Mouse (Mus musculus): ENCODE measurements around the gene Rnf214. TPM values are rescaled to one million over a fixed set of nuclear protein-coding genes. Genes with fewer than 3 reads are reported as not detected.

The Rnf214 gene
- total and polyA plus RNA-seq, 3 experiments, result 7.9 to 17.0 TPM; not detected in 1

- no peaks in the 10 kb centered on the region for H3K36me3 ChIP-seq (ENCODE audit: control insufficient read depth in 1 of 2, insufficient read depth in 2 of 2, low read length in 2 of 2)
- no peaks in the 10 kb centered on the region for H3K9me3 ChIP-seq (replicated peaks; ENCODE audit: insufficient read depth, low read length)
- H3K4me3 ChIP-seq (ENCODE audit: control insufficient read depth in 1 of 2, insufficient read depth in 1 of 2, low read depth in 2 of 2, low read length in 2 of 2), result peak within 1 kb of the TSS; percentile 80 to 83
- H3K79me2 ChIP-seq (ENCODE audit: control insufficient read depth, insufficient read depth, low read length, poor library complexity), result no peaks in the 10 kb centered on the region
- peak within 1 kb of the TSS; percentile 81 for H3K9ac ChIP-seq (ENCODE audit: control insufficient read depth, low read depth, low read length, poor library complexity, severe bottlenecking)
- no peaks in the 10 kb centered on the region for H3K4me1 ChIP-seq (ENCODE audit: control insufficient read depth in 1 of 2, insufficient read depth in 2 of 2, low read length in 2 of 2)
- TF ChIP-seq RCOR1 (IDR thresholded peaks at IDR 0.05; ENCODE audit: low read depth, low read length), result 0 out of 2 replicates have a peak, but pooled peaks have one; percentile 31
- no peak for TF ChIP-seq NRF1 (IDR thresholded peaks at IDR 0.05; ENCODE audit: insufficient read depth, low read depth, low read length, poor library complexity, severe bottlenecking)
- TF ChIP-seq USF2 (IDR thresholded peaks at IDR 0.05; ENCODE audit: borderline replicate concordance in 1 of 2, insufficient read depth in 1 of 2, low read depth in 1 of 2, low read length in 2 of 2), result peak in 1 of 2 experiments; percentile 62; a peak in 1 of 4 replicates
- peak; percentile 64 for TF ChIP-seq KAT2A (conservative IDR thresholded peaks at IDR 0.05; ENCODE audit: low read depth, low read length)
- peak; percentile 49; the same call in 1 of the 2 replicates for TF ChIP-seq MAZ (IDR thresholded peaks at IDR 0.05; ENCODE audit: low read depth, low read length)
- peak; percentile 93 for TF ChIP-seq ELF1 (IDR thresholded peaks at IDR 0.05; ENCODE audit: low read depth, low read length)
- no peak for TF ChIP-seq JUND (IDR thresholded peaks at IDR 0.05; ENCODE audit: low read depth, low read length)
- TF ChIP-seq CTCF (IDR thresholded peaks at IDR 0.05 in 2 of 3, conservative IDR thresholded peaks at IDR 0.05 in 1 of 3; ENCODE audit: control insufficient read depth in 1 of 3, insufficient read depth in 1 of 3, low read depth in 2 of 3, low read length in 3 of 3, poor library complexity in 1 of 3, severe bottlenecking in 1 of 3), result no peak; a peak in 1 of 6 replicates
- peak in 1 of 2 experiments; percentile 22; a peak in 1 of 4 replicates for TF ChIP-seq EP300 (IDR thresholded peaks at IDR 0.05; ENCODE audit: low read depth in 1 of 2, low read length in 2 of 2)
- peak; percentile 92 for TF ChIP-seq USF1 (IDR thresholded peaks at IDR 0.05; ENCODE audit: low read depth, low read length)
- TF ChIP-seq TBP (IDR thresholded peaks at IDR 0.05; ENCODE audit: low read depth, low read length), result no peak
- TF ChIP-seq POLR2A (IDR thresholded peaks at IDR 0.05; ENCODE audit: control insufficient read depth in 1 of 2, insufficient read depth in 1 of 2, low read depth in 1 of 2, low read length in 2 of 2, poor library complexity in 1 of 2), result peak in 1 of 2 experiments; percentile 31; a peak in 1 of 4 replicates
- TF ChIP-seq TCF12 (IDR thresholded peaks at IDR 0.05; ENCODE audit: low read depth, low read length), result no peak
- peak; percentile 65; the same call in 1 of the 2 replicates for TF ChIP-seq CHD2 (IDR thresholded peaks at IDR 0.05; ENCODE audit: low read length)
- peak; percentile 16; the same call in 1 of the 2 replicates for TF ChIP-seq ETS1 (IDR thresholded peaks at IDR 0.05; ENCODE audit: low read depth, low read length)
- TF ChIP-seq POLR2AphosphoS5 (IDR thresholded peaks at IDR 0.05; ENCODE audit: borderline replicate concordance, low read depth, low read length), result no peak
- TF ChIP-seq MXI1 (IDR thresholded peaks at IDR 0.05; ENCODE audit: low read depth, low read length), result peak; percentile 87
- TF ChIP-seq HCFC1 (IDR thresholded peaks at IDR 0.05; ENCODE audit: low read depth, low read length), result peak; percentile 88
- peak; percentile 34; the same call in 1 of the 2 replicates for TF ChIP-seq MAFK (IDR thresholded peaks at IDR 0.05; ENCODE audit: borderline replicate concordance, low read depth, low read length)
- peak; percentile 2; the same call in 1 of the 2 replicates for TF ChIP-seq SMC3 (IDR thresholded peaks at IDR 0.05; ENCODE audit: low read depth, low read length)
- TF ChIP-seq MAX (IDR thresholded peaks at IDR 0.05; ENCODE audit: low read length), result peak; percentile 80
- TF ChIP-seq NELFE (IDR thresholded peaks at IDR 0.05; ENCODE audit: low read depth, low read length), result peak; percentile 39; the same call in 1 of the 2 replicates
- TF ChIP-seq ZMIZ1 (IDR thresholded peaks at IDR 0.05; ENCODE audit: low read depth, low read length), result no peak
- TF ChIP-seq MEF2A (IDR thresholded peaks at IDR 0.05; ENCODE audit: extremely low read depth, insufficient replicate concordance, low read depth, low read length, poor library complexity, severe bottlenecking), result no peak
- TF ChIP-seq SIN3A (IDR thresholded peaks at IDR 0.05; ENCODE audit: low read length), result peak; percentile 97
- DNase-seq (ENCODE audit: low read depth, low spot score), result peak; percentile 96
- no peaks in the 10 kb centered on the region for H3K27me3 ChIP-seq (ENCODE audit: control insufficient read depth in 1 of 2, insufficient read depth in 2 of 2, low read length in 2 of 2)
- H3K27ac ChIP-seq (ENCODE audit: control insufficient read depth, low read depth, low read length), result peak within 1 kb of the TSS; percentile 52
Observed at GRCm38 (mm10) chr9:45828291-45828963, 78.3 kb downstream of the Rnf214 start, which contains the start of gene Cep164. Gene Cep164, minus strand, starts transcription at chr9:45828691.
